Mouse (Mus musculus) liver, embryonic 14.5 days (tissue): ENCODE data around the gene Htr3a.

Experiments used
- CTCF ChIP-seq: IDR thresholded peaks from 2 replicates; pipeline ENCODE4 v1.5.1; 2016; ENCODE audit warnings: antibody characterized with exemption, low read depth, control low read depth
- EP300 ChIP-seq: IDR thresholded peaks from 2 replicates; pipeline ENCODE4 v1.6.1; 2016; ENCODE audit warnings: antibody characterized with exemption, low read depth

DNA sequence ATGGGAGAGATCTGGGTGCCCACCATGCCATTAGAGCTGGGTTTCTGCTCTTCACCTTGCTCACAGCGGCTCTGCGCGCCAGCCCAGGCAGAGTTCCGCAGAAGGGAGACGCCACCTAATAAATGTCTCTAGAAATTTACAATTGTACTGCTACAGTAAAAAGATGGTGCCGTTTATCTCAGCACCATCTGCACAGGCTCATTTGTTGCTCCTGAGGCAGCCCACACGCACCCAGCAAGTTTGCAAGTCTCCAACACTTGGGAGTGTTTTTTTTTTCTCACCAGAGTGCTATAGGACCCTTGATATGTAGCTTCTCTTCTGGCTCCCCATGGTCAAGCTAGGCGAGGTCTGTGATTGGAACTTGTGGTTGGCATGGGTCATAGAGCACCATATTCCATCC lies 38.0 kb downstream of the Htr3a start:
- TF ChIP-seq CTCF (no peak), EP300 (no peak)
